Mouse (Mus musculus): ENCODE results near the gene U2surp. TPM values are rescaled to one million over a fixed set of nuclear protein-coding genes. Genes with fewer than 3 reads are reported as not detected.
A peak's percentile ranks its signal among the peaks of the same experiment; 100 is the strongest.

U2surp gene
- polyA plus RNA-seq, 1 experiment from 2014 or later: 129 TPM

- WGBS: 84% methylated on average over 4 of the region's 4 CpGs
- Histone ChIP-seq H3K36me3 (ENCODE audit: control insufficient read depth, insufficient read depth, low read length) (no peaks in the 10 kb centered on the region), H3K27me3 (replicated peaks; ENCODE audit: control insufficient read depth, insufficient read depth, low read length) (no peaks in the 10 kb centered on the region), H3K9me3 (replicated peaks; ENCODE audit: control insufficient read depth, low read length) (no peaks in the 10 kb centered on the region), H3K4me2 (ENCODE audit: low read length) (no peak overlapping the region), H3K27ac (ENCODE audit: low read depth, low read length) (no peak overlapping the region), H3K9ac (ENCODE audit: low read length) (no peak overlapping the region), H3K4me1 (ENCODE audit: control insufficient read depth, insufficient read depth, low read length) (peaks cover 7% of the 10 kb centered on the region; the same call in 1 of the 2 replicates), H3K4me3 (ENCODE audit: low read depth, low read length) (no peak overlapping the region)
- DNase-seq (ENCODE audit: low spot score) (no peak), ATAC-seq (no peak)
Measured at GRCm38 (mm10) chr9:95412047-95412446, 99.7 kb downstream of the U2surp start.

GRCm38 (mm10) chr9:95407586-95408220, 104.1 kb downstream of the U2surp start:
- peaks cover 11% of the 10 kb centered on the region for H3K4me1 ChIP-seq (ENCODE audit: control insufficient read depth, insufficient read depth, low read length)
- DNase-seq (ENCODE audit: low spot score) (peak; percentile 10), ATAC-seq (peak; percentile 8)
- H3K27me3 ChIP-seq (replicated peaks; ENCODE audit: control insufficient read depth, insufficient read depth, low read length): no peaks in the 10 kb centered on the region
- WGBS: 2% methylated on average over 24 of the region's 24 CpGs
- H3K9me3 ChIP-seq (replicated peaks; ENCODE audit: control insufficient read depth, low read length): no peaks in the 10 kb centered on the region
- peak overlapping the region; percentile 79 for H3K4me3 ChIP-seq (ENCODE audit: low read depth, low read length)
- peak overlapping the region; percentile 87 for H3K27ac ChIP-seq (ENCODE audit: low read depth, low read length)
- H3K4me2 ChIP-seq (ENCODE audit: low read length): peak overlapping the region; percentile 99
- H3K36me3 ChIP-seq (ENCODE audit: control insufficient read depth, insufficient read depth, low read length): no peaks in the 10 kb centered on the region
- peak overlapping the region; percentile 82 for H3K9ac ChIP-seq (ENCODE audit: low read length)

Other genes with a start within 250 kb of the U2surp start
- gene Chst2, start 105.3 kb downstream of the U2surp start, polyA plus RNA-seq (2014; fragmentation: Nextera tagmentation; extraction: Ambion mirVana): 10.2 and 13.1 TPM in 2 replicates
- 1.9 and 3.1 TPM in 2 replicates for gene Paqr9, start 47.7 kb upstream of the U2surp start, polyA plus RNA-seq (2014; fragmentation: Nextera tagmentation; extraction: Ambion mirVana)
- 1.7 and 2.4 TPM in 2 replicates for gene Pcolce2, start 125.6 kb upstream of the U2surp start, polyA plus RNA-seq (2014; fragmentation: Nextera tagmentation; extraction: Ambion mirVana)
- gene Trpc1, start 238.4 kb upstream of the U2surp start, polyA plus RNA-seq (2014; fragmentation: Nextera tagmentation; extraction: Ambion mirVana): 4.5 and 4.6 TPM in 2 replicates